Mouse (Mus musculus): ENCODE data around the gene Ncoa7.
A peak's percentile ranks its signal among the peaks of the same experiment; 100 is the strongest.
"Not testable (repeated sequence)": the region's sequence is repeated elsewhere in the genome, so short reads cannot be mapped to it uniquely, and the experiment has no call there.

Gene Ncoa7

GRCm38 (mm10) chr10:30666580-30666979, 136.5 kb downstream of the Ncoa7 start:
- no peak for DNase-seq (ENCODE audit: low read depth)

DNA sequence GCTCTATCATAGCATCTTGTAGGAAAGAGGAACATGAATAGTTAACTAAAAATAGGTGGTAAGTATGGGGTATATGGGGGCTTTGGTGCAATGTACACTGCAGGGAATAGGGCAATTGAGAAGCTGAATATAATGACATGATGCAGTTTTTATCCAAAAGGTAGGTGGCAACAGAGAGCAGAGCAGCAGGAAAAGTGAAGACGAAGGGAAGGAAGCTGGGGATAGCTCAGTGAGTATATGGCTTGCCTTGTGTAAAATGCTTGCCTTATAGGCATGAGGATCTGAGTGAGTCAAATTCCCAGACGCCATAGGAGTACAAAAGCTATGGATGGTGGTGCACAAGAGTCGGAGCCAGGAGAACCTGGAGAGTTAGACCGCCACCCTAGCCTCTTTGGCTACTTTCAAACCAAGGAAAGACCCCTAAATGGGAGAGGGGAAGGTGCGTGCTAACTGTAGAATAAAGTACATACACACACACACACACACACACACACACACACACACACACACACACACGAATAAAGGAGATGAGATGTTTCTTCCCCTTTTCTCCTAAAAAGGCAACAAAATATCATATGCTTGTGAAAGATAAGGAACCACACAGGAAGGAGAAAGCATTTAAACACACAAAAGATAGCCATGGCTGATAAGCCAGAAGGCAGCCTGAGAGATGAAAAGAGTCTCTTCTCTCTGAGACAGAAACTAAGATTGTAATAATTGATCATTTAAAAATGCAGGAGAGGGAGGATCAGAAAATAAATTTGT, 142.4 kb downstream of the Ncoa7 start:
- DNase-seq (ENCODE audit: low read depth): peak; percentile 23

- DNase-seq (ENCODE audit: low read depth): no peak
These were observed 147.5 kb downstream of the Ncoa7 start for GRCm38 (mm10) chr10:30655655-30656054.

- DNase-seq (ENCODE audit: low read depth): no peak
These were observed 155.4 kb downstream of the Ncoa7 start for GRCm38 (mm10) chr10:30647681-30648080.

- DNase-seq (ENCODE audit: low read depth): no peak
These were observed 164.9 kb downstream of the Ncoa7 start for GRCm38 (mm10) chr10:30638216-30638615.

- not testable (repeated sequence) for DNase-seq (ENCODE audit: low read depth)
These were observed 166.5 kb downstream of the Ncoa7 start for GRCm38 (mm10) chr10:30636474-30637154.

- peak; percentile 47 for DNase-seq (ENCODE audit: low read depth)
These were observed 170.4 kb downstream of the Ncoa7 start for GRCm38 (mm10) chr10:30632718-30633117.

- DNase-seq (ENCODE audit: low read depth): no peak
These were observed 173.1 kb downstream of the Ncoa7 start for GRCm38 (mm10) chr10:30629977-30630376.

GRCm38 (mm10) chr10:30629513-30629912, 173.6 kb downstream of the Ncoa7 start, which contains the start of gene Hint3:
Hint3 (minus strand) TSS chr10:30629632.
- DNase-seq (ENCODE audit: low read depth): no peak

GRCm38 (mm10) chr10:30628444-30628843, 174.7 kb downstream of the Ncoa7 start:
- not testable (repeated sequence) for DNase-seq (ENCODE audit: low read depth)

GRCm38 (mm10) chr10:30627548-30627947, 175.6 kb downstream of the Ncoa7 start:
- no peak for DNase-seq (ENCODE audit: low read depth)

GRCm38 (mm10) chr10:30624161-30625019, 178.7 kb downstream of the Ncoa7 start:
- DNase-seq (ENCODE audit: low read depth): no peak

- no peak for DNase-seq (ENCODE audit: low read depth)
These were observed 180.2 kb downstream of the Ncoa7 start for GRCm38 (mm10) chr10:30622928-30623327.

DNA sequence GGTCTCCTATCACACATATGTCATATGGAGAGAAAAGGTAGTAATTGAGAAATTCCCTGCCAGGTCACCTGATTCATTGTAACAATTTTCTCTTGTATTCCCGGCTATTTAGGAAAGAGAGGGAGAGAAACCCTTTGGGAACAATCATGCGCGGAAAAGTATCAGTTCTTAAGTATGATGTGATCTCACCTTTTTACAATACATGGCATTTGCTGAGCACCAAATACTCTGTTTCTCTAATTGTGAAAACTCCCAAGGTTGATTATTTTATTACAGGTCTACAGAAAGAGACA, 184.3 kb downstream of the Ncoa7 start:
- DNase-seq (ENCODE audit: low read depth): no peak

GRCm38 (mm10) chr10:30618091-30618917, 184.8 kb downstream of the Ncoa7 start:
- peak; percentile 97 for DNase-seq (ENCODE audit: low read depth)

DNA sequence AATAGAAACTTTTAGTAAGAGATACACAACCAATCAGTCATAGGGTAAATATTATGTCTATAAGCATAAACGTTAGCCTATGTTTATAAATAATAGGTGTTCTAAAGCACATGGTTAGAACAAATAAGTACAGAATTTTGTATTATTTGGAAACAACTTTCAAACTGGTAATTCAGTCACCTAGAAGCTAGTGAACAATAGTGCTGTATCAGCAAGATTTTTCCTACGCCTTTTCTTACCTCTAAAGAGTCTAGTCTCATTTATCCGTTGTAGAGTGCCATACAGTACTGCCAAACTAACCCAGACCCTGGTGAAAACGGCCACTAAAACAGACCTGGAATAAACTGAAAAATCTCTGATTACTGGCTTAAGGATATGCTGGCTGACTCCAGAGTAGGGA, 190.1 kb downstream of the Ncoa7 start:
- DNase-seq (ENCODE audit: low read depth): no peak

- DNase-seq (ENCODE audit: low read depth): peak; percentile 37
These were observed 193.5 kb downstream of the Ncoa7 start for GRCm38 (mm10) chr10:30609614-30610013.

GRCm38 (mm10) chr10:30608109-30608508, 195.0 kb downstream of the Ncoa7 start:
- no peak for DNase-seq (ENCODE audit: low read depth)

GRCm38 (mm10) chr10:30600542-30600966, 202.6 kb downstream of the Ncoa7 start, which contains the start of gene Trmt11:
Trmt11 (minus strand) TSS chr10:30600749.
- peak; percentile 82 for DNase-seq (ENCODE audit: low read depth)

DNA sequence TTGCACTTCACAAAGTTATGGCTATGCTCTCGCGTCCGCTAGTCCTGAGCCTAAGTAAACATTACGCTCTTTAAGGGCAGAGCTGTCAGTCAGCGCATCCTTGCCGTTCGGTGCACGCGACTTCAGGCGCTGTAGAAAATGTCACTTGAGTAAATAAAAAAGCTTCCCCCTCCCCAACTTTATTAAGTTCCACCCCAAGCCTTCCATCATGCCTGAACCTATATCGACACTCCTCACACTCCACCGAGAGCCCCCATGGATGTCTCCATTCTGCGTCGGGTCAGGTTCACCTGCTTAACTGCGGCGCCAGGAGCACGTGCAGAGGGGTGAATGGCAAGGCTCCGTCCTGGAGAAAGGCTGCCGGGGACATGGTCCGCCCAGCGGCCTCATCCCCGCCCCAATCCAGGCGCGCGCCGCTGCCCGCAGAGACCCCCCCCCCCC, 203.0 kb downstream of the Ncoa7 start:
- DNase-seq (ENCODE audit: low read depth): peak; percentile 45

DNA sequence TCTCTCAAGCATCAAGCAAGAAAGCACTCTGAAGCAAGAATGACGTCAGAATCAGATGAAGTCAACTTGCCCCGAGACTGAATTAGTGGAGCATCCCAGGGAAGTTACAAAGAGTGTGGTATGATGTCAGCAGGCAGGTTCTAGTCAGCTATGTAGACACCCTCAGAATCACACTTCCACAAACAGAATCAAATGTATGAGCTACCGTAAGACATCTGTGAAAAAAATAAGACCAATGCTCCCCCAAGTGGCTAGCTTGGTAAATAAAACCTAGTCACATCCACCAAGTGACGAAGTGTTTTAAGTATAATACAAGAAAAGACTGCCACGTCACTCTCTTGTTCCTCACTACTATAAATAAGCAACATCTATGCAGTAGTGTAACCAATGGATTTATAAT, 216.1 kb downstream of the Ncoa7 start:
- DNase-seq (ENCODE audit: low read depth): no peak

DNA sequence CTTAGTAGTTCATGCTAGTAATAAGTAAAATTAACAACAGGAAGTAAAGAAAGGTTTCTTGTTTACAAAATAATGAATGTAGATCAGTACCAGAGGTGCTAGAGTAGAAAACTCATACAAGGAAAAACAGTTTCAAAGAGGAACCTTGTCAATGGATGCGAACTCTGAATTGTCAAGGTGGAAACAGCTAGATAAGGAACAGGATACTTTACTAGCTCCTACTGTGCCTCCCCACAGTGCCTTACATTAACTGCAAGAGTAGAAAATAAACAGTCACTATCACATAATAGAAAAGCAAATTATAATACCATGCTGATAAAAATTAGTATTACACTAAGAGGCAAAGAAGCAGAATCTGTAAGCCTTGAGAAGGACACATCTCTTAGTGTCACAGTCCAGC, 217.4 kb downstream of the Ncoa7 start:
- peak; percentile 27 for DNase-seq (ENCODE audit: low read depth)
